Mouse (Mus musculus) right cerebral cortex, postnatal 10 days (tissue): ENCODE measurements around the gene Gm28870.
"Not testable (repeated sequence)": the region's sequence is repeated elsewhere in the genome, so short reads cannot be mapped to it uniquely, and the experiment has no call there.

Source experiments
- DNase-seq, 2 experiments: peaks; one replicate each; pipeline ENCODE4 v3.0.0; 2021; ENCODE audit warnings: low spot score in 2 of 2

The Gm28870 gene

DNA sequence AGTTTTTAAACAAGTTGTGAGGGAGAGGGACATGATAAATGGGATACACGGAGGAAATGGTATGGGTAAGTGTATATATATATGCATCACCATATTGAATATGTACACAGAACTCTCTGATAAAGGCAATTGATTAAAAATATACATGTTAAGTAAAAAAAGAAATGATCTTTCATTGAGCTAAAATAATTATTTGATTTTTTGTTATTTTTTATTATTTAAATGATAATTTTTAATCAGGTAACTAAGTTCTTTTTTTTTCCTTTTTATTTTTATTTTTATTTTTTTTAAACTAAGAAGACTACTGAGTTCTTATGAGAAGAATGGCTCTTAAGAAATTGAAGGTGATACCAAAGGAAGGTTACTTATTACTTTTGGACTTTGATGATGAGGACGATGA, at the start of gene Gm28870:
Gm28870 (plus strand) TSS at position 301 of the 400 bp plus-strand sequence.
- not testable (repeated sequence) for DNase-seq
